Mouse (Mus musculus) hindbrain, embryonic 13.5 days (tissue): ENCODE data around the gene Oser1. TPM values are rescaled to one million over a fixed set of nuclear protein-coding genes. Genes with fewer than 3 reads are reported as not detected.
"Not testable (repeated sequence)": the region's sequence is repeated elsewhere in the genome, so short reads cannot be mapped to it uniquely, and the experiment has no call there.

Experiments
- ATAC-seq: fragments of 200-750 bp; cut with Nextera tagmentation; 2 replicates; pipeline ENCODE4 v1.8.0; 2017; ENCODE audit warnings: moderate TSS enrichment; ENCODE audit not compliant: low FRiP score
- H3K27ac ChIP-seq: fragments of 300-500 bp; sonication (generic); 2 replicates; pipeline ENCODE4 v1.5.1; 2015; ENCODE audit warnings: inconsistent platforms, mild to moderate bottlenecking, moderate library complexity
- H3K27me3 ChIP-seq: fragments of 300-500 bp; sonication (generic); 2 replicates; pipeline ENCODE4 v1.6.1; 2015; ENCODE audit warnings: mild to moderate bottlenecking, inconsistent platforms
- H3K36me3 ChIP-seq: fragments of 300-500 bp; sonication (generic); 2 replicates; pipeline ENCODE4 v1.6.1; 2015; ENCODE audit warnings: mild to moderate bottlenecking, inconsistent platforms
- H3K4me1 ChIP-seq: fragments of 300-500 bp; sonication (generic); replicated peaks from 2 replicates; pipeline ENCODE4 v1.6.1; 2015; ENCODE audit warnings: inconsistent platforms
- H3K4me2 ChIP-seq: fragments of 300-500 bp; sonication (generic); 2 replicates; pipeline ENCODE4 v1.6.1; 2015; ENCODE audit warnings: inconsistent platforms, mild to moderate bottlenecking, moderate library complexity
- H3K4me3 ChIP-seq: fragments of 300-500 bp; sonication (generic); 2 replicates; pipeline ENCODE4 v1.5.1; 2015; ENCODE audit warnings: mild to moderate bottlenecking, inconsistent platforms
- H3K9ac ChIP-seq: fragments of 300-500 bp; sonication (generic); 2 replicates; pipeline ENCODE4 v1.6.1; 2015; ENCODE audit warnings: mild to moderate bottlenecking, inconsistent platforms
- H3K9me3 ChIP-seq: fragments of 300-500 bp; sonication (generic); 2 replicates; pipeline ENCODE4 v1.6.1; 2016; ENCODE audit warnings: inconsistent platforms
- WGBS: fragments of 180-500 bp; shearing (Covaris S2); methylation state at CpG from one replicate; pipeline ENCODE4 v1.1.7; 2015; 5-methylcytosine and 5-hydroxymethylcytosine counted together
- polyA plus RNA-seq: library from polyadenylated mRNA; unstranded; fragments of >200 nt; fragmentation: Nextera tagmentation; extraction: Ambion mirVana; gene quantifications from 2 replicates; pipeline ENCODE4 v1.2.1, GENCODE M21; 2015

The Oser1 gene
- polyA plus RNA-seq, 1 experiment from 2014 or later = 75.0 TPM

GRCm38 (mm10) chr2:163462386-163462785 is 37.9 kb upstream of the Oser1 start:
- Histone ChIP-seq H3K4me3 (no peak overlapping the region), H3K9me3 (no peaks in the 10 kb centered on the region), H3K27ac (no peak overlapping the region), H3K4me2 (no peak overlapping the region), H3K27me3 (0 out of 2 replicates have a peak, but pooled peaks cover 9% of the 10 kb centered on the region), H3K9ac (no peak overlapping the region), H3K36me3 (peaks cover 20% of the 10 kb centered on the region), H3K4me1 (peaks cover 14% of the 10 kb centered on the region)
- ATAC-seq = no peak
- WGBS = 86% methylated on average over 5 of the region's 5 CpGs

GRCm38 (mm10) chr2:163461307-163461706 is 36.8 kb upstream of the Oser1 start:
- ATAC-seq, H3K4me2 ChIP-seq, H3K4me3 ChIP-seq, H3K27ac ChIP-seq, H3K9me3 ChIP-seq, H3K9ac ChIP-seq, H3K27me3 ChIP-seq: not testable (repeated sequence)
- WGBS = 95% methylated on average over 9 of the region's 9 CpGs
- Histone ChIP-seq H3K4me1 (peaks cover 14% of the 10 kb centered on the region), H3K36me3 (peaks cover 13% of the 10 kb centered on the region)

GRCm38 (mm10) chr2:163460622-163461021 is 36.1 kb upstream of the Oser1 start:
- no peaks in the 10 kb centered on the region for H3K9me3 ChIP-seq
- 92% methylated on average over 8 of the region's 8 CpGs for WGBS

GRCm38 (mm10) chr2:163459380-163459779 is 34.9 kb upstream of the Oser1 start:
- no peaks in the 10 kb centered on the region for H3K9me3 ChIP-seq
- H3K4me2 ChIP-seq = peak overlapping the region; percentile 29
- H3K4me3 ChIP-seq = no peak overlapping the region
- WGBS = 32% methylated on average over 10 of the region's 10 CpGs
- peaks cover 14% of the 10 kb centered on the region for H3K4me1 ChIP-seq
- H3K27me3 ChIP-seq = 0 out of 2 replicates have a peak, but pooled peaks cover 9% of the 10 kb centered on the region
- peaks cover 15% of the 10 kb centered on the region for H3K36me3 ChIP-seq
- H3K9ac ChIP-seq = 0 out of 2 replicates have a peak overlapping the region, but pooled peaks have one; percentile 39
- peak; percentile 47 for ATAC-seq
- H3K27ac ChIP-seq = peak overlapping the region; percentile 46

More at GRCm38 (mm10) chr2:163460622-163461021, 36.1 kb upstream of the Oser1 start:
- H3K27ac ChIP-seq = no peak overlapping the region
- no peak overlapping the region for H3K4me3 ChIP-seq
- no peak for ATAC-seq
- H3K4me1 ChIP-seq = peaks cover 14% of the 10 kb centered on the region
- H3K4me2 ChIP-seq = no peak overlapping the region
- H3K36me3 ChIP-seq = peaks cover 10% of the 10 kb centered on the region
- H3K9ac ChIP-seq = no peak overlapping the region
- H3K27me3 ChIP-seq = 0 out of 2 replicates have a peak, but pooled peaks cover 9% of the 10 kb centered on the region

GRCm38 (mm10) chr2:163458539-163459265 is 34.2 kb upstream of the Oser1 start:
- H3K4me1 ChIP-seq = peaks cover 14% of the 10 kb centered on the region
- WGBS = 59% methylated on average over 27 of the region's 27 CpGs
- H3K27me3 ChIP-seq = 0 out of 2 replicates have a peak, but pooled peaks cover 9% of the 10 kb centered on the region
- H3K9me3 ChIP-seq = no peaks in the 10 kb centered on the region
- H3K9ac ChIP-seq = 0 out of 2 replicates have a peak overlapping the region, but pooled peaks have one; percentile 39
- 0 out of 2 replicates have a peak, but pooled peaks have one; percentile 28 for ATAC-seq
- H3K36me3 ChIP-seq = peaks cover 22% of the 10 kb centered on the region
- H3K4me3 ChIP-seq = no peak overlapping the region
- H3K27ac ChIP-seq = peak overlapping the region; percentile 46
- peak overlapping the region; percentile 29 for H3K4me2 ChIP-seq

GRCm38 (mm10) chr2:163453378-163453777 is 28.9 kb upstream of the Oser1 start:
- Histone ChIP-seq H3K4me1 (peaks cover 6% of the 10 kb centered on the region; the same call in 1 of the 2 replicates), H3K9ac (no peak overlapping the region), H3K9me3 (no peaks in the 10 kb centered on the region), H3K27me3 (0 out of 2 replicates have a peak, but pooled peaks cover 7% of the 10 kb centered on the region), H3K36me3 (peaks cover 72% of the 10 kb centered on the region), H3K4me2 (no peak overlapping the region), H3K27ac (no peak overlapping the region), H3K4me3 (no peak overlapping the region)
- WGBS = 90% methylated on average over 13 of the region's 13 CpGs
- ATAC-seq = no peak

- no peak overlapping the region for H3K9ac ChIP-seq
- no peaks in the 10 kb centered on the region for H3K9me3 ChIP-seq
- WGBS = 93% methylated on average over 6 of the region's 6 CpGs
- ATAC-seq = no peak
- no peak overlapping the region for H3K27ac ChIP-seq
- peaks cover 78% of the 10 kb centered on the region for H3K36me3 ChIP-seq
- H3K4me1 ChIP-seq = 0 out of 2 replicates have a peak, but pooled peaks cover 6% of the 10 kb centered on the region
- 0 out of 2 replicates have a peak, but pooled peaks cover 3% of the 10 kb centered on the region for H3K27me3 ChIP-seq
- H3K4me2 ChIP-seq = no peak overlapping the region
- H3K4me3 ChIP-seq = no peak overlapping the region
These were observed 28.2 kb upstream of the Oser1 start for GRCm38 (mm10) chr2:163452738-163453137.

GRCm38 (mm10) chr2:163450668-163451295 is 26.3 kb upstream of the Oser1 start:
- Histone ChIP-seq H3K4me2 (no peak overlapping the region), H3K9ac (no peak overlapping the region), H3K9me3 (no peaks in the 10 kb centered on the region), H3K27ac (no peak overlapping the region), H3K4me3 (no peak overlapping the region), H3K4me1 (0 out of 2 replicates have a peak, but pooled peaks cover 6% of the 10 kb centered on the region), H3K36me3 (peaks cover 97% of the 10 kb centered on the region), H3K27me3 (no peaks in the 10 kb centered on the region)
- whole genome bisulfite sequencing = 73% methylated on average over 6 of the region's 6 CpGs
- ATAC-seq = peak; percentile 54; the same call in 1 of the 2 replicates

- ATAC-seq = no peak
- peaks cover 9% of the 10 kb centered on the region for H3K4me1 ChIP-seq
- H3K4me3 ChIP-seq = no peak overlapping the region
- H3K27me3 ChIP-seq = no peaks in the 10 kb centered on the region
- no peak overlapping the region for H3K9ac ChIP-seq
- WGBS = 70% methylated on average over 3 of the region's 3 CpGs
- no peaks in the 10 kb centered on the region for H3K9me3 ChIP-seq
- H3K4me2 ChIP-seq = no peak overlapping the region
- peaks cover 89% of the 10 kb centered on the region for H3K36me3 ChIP-seq
- no peak overlapping the region for H3K27ac ChIP-seq
These were observed 24.8 kb upstream of the Oser1 start for GRCm38 (mm10) chr2:163449276-163449675.

- Histone ChIP-seq H3K9me3 (no peaks in the 10 kb centered on the region), H3K9ac (no peak overlapping the region), H3K4me2 (no peak overlapping the region), H3K4me1 (peaks cover 24% of the 10 kb centered on the region), H3K27me3 (no peaks in the 10 kb centered on the region), H3K36me3 (peaks cover 76% of the 10 kb centered on the region), H3K27ac (no peak overlapping the region), H3K4me3 (no peak overlapping the region)
- WGBS = 79% methylated on average over 12 of the region's 12 CpGs
- ATAC-seq = no peak
These were observed 22.9 kb upstream of the Oser1 start for GRCm38 (mm10) chr2:163447375-163447774.

GRCm38 (mm10) chr2:163444017-163444416 is 19.5 kb upstream of the Oser1 start:
- H3K9ac ChIP-seq = no peak overlapping the region
- H3K27ac ChIP-seq = no peak overlapping the region
- peaks cover 50% of the 10 kb centered on the region for H3K4me1 ChIP-seq
- H3K36me3 ChIP-seq = peaks cover 55% of the 10 kb centered on the region
- H3K9me3 ChIP-seq = no peaks in the 10 kb centered on the region
- no peak overlapping the region for H3K4me3 ChIP-seq
- H3K27me3 ChIP-seq = no peaks in the 10 kb centered on the region
- ATAC-seq = no peak
- WGBS = 74% methylated on average over 7 of the region's 7 CpGs
- no peak overlapping the region for H3K4me2 ChIP-seq

GRCm38 (mm10) chr2:163443543-163443942 is 19.0 kb upstream of the Oser1 start:
- Histone ChIP-seq H3K36me3 (peaks cover 50% of the 10 kb centered on the region), H3K27ac (no peak overlapping the region), H3K4me2 (no peak overlapping the region), H3K4me3 (no peak overlapping the region), H3K27me3 (no peaks in the 10 kb centered on the region), H3K9ac (no peak overlapping the region), H3K4me1 (peaks cover 50% of the 10 kb centered on the region), H3K9me3 (no peaks in the 10 kb centered on the region)
- ATAC-seq = no peak
- WGBS = 64% methylated on average over 6 of the region's 6 CpGs
